ENCODE assay signal across 8 mouse cellular contexts in genomic region chrX:20705083-20705402, GRCm38 (mm10). TPM values are rescaled to one million over a fixed set of nuclear protein-coding genes. Genes with fewer than 3 reads are reported as not detected.
DNase-seq lines count a peak whose midpoint lies in the region; ATAC-seq and TF ChIP-seq lines count a peak whose summit lies in the region.

No protein-coding gene starts in this region.

- H3K27me3 ChIP-seq in kidney, postnatal 0 days (ENCODE audit: insufficient read depth, low read length) = no peaks in the 10 kb centered on the region
- no peaks in the 10 kb centered on the region for H3K27me3 ChIP-seq in embryonic facial prominence, embryonic 14.5 days (replicated peaks; ENCODE audit: control insufficient read depth, insufficient read depth, low read length)
- no peaks in the 10 kb centered on the region for H3K27me3 ChIP-seq in intestine, postnatal 0 days (replicated peaks; ENCODE audit: control insufficient read depth, insufficient read depth, low read length)
- no peaks in the 10 kb centered on the region for H3K27me3 ChIP-seq in neural tube, embryonic 12.5 days (replicated peaks)

- H3K4me3 ChIP-seq in kidney, postnatal 0 days (replicated peaks; ENCODE audit: low read depth, low read length) = peak overlapping the region; percentile 53
- H3K4me3 ChIP-seq in embryonic facial prominence, embryonic 14.5 days (ENCODE audit: low read depth, low read length) = peak overlapping the region; percentile 57
- peak overlapping the region; percentile 55; the same call in 1 of the 2 replicates for H3K4me3 ChIP-seq in intestine, postnatal 0 days (ENCODE audit: low read depth, low read length)
- peak overlapping the region; percentile 54 for H3K4me3 ChIP-seq in neural tube, embryonic 12.5 days

- DNase-seq in kidney, postnatal 0 days (ENCODE audit: low spot score) = no peak
- DNase-seq in kidney, postnatal 4 days = no peak
- no peak for DNase-seq in embryonic facial prominence, embryonic 14.5 days (ENCODE audit: low spot score)
- no peak for DNase-seq in testis, postnatal 14 days (ENCODE audit: low spot score)
- DNase-seq in cerebellum, adult 11-12 months = no peak
- DNase-seq in right cerebral cortex, adult 18-20 months = no peak

- H3K36me3 ChIP-seq in kidney, postnatal 0 days (ENCODE audit: insufficient read depth, low read length) = no peaks in the 10 kb centered on the region
- no peaks in the 10 kb centered on the region for H3K36me3 ChIP-seq in embryonic facial prominence, embryonic 14.5 days (ENCODE audit: control insufficient read depth, insufficient read depth, low read length)
- no peaks in the 10 kb centered on the region for H3K36me3 ChIP-seq in intestine, postnatal 0 days (ENCODE audit: control insufficient read depth, insufficient read depth)
- H3K36me3 ChIP-seq in neural tube, embryonic 12.5 days = no peaks in the 10 kb centered on the region

- no peak for TF ChIP-seq CTCF in kidney, postnatal 0 days (IDR thresholded peaks at IDR 0.05; ENCODE audit: low read depth)
- TF ChIP-seq CTCF in intestine, postnatal 0 days (IDR thresholded peaks at IDR 0.05; ENCODE audit: low read depth) = no peak

- no peak for ATAC-seq in kidney, postnatal 0 days (replicated peaks; ENCODE audit: low FRiP score, low read depth)
- no peak for ATAC-seq in embryonic facial prominence, embryonic 14.5 days (ENCODE audit: low read depth)
- no peak for ATAC-seq in intestine, postnatal 0 days
- ATAC-seq in neural tube, embryonic 12.5 days (ENCODE audit: low FRiP score, low read depth) = no peak

- no peak overlapping the region for H3K27ac ChIP-seq in kidney, postnatal 0 days
- peak overlapping the region; percentile 95; the same call in 1 of the 2 replicates for H3K27ac ChIP-seq in embryonic facial prominence, embryonic 14.5 days (replicated peaks; ENCODE audit: low read depth, low read length)
- H3K27ac ChIP-seq in intestine, postnatal 0 days (ENCODE audit: low read depth, low read length) = no peak overlapping the region
- H3K27ac ChIP-seq in neural tube, embryonic 12.5 days = no peak overlapping the region

- no peak overlapping the region for H3K9ac ChIP-seq in kidney, postnatal 0 days (ENCODE audit: low read depth, low read length)
- peak overlapping the region; percentile 77 for H3K9ac ChIP-seq in embryonic facial prominence, embryonic 14.5 days (ENCODE audit: low read depth, low read length)
- no peak overlapping the region for H3K9ac ChIP-seq in intestine, postnatal 0 days (ENCODE audit: low read depth, low read length)
- H3K9ac ChIP-seq in neural tube, embryonic 12.5 days = no peak overlapping the region

- H3K4me2 ChIP-seq in kidney, postnatal 0 days (ENCODE audit: low read length) = peak overlapping the region; percentile 58
- peak overlapping the region; percentile 50 for H3K4me2 ChIP-seq in embryonic facial prominence, embryonic 14.5 days (ENCODE audit: low read depth, low read length)
- peak overlapping the region; percentile 66 for H3K4me2 ChIP-seq in intestine, postnatal 0 days (replicated peaks; ENCODE audit: low read depth)
- H3K4me2 ChIP-seq in neural tube, embryonic 12.5 days (replicated peaks) = peak overlapping the region; percentile 51

- H3K9me3 ChIP-seq in kidney, postnatal 0 days (replicated peaks; ENCODE audit: low read length) = no peaks in the 10 kb centered on the region
- H3K9me3 ChIP-seq in embryonic facial prominence, embryonic 14.5 days (ENCODE audit: control insufficient read depth, low read length) = no peaks in the 10 kb centered on the region
- no peaks in the 10 kb centered on the region for H3K9me3 ChIP-seq in intestine, postnatal 0 days (ENCODE audit: control insufficient read depth)
- H3K9me3 ChIP-seq in neural tube, embryonic 12.5 days = no peaks in the 10 kb centered on the region

- WGBS in kidney, postnatal 0 days = 28% methylated on average over 3 of the region's 3 CpGs
- WGBS in embryonic facial prominence, embryonic 14.5 days = 23% methylated on average over 3 of the region's 3 CpGs
- WGBS in intestine, postnatal 0 days = 26% methylated on average over 3 of the region's 3 CpGs
- WGBS in neural tube, embryonic 12.5 days = 37% methylated on average over 3 of the region's 3 CpGs

- H3K4me1 ChIP-seq in kidney, postnatal 0 days (replicated peaks; ENCODE audit: insufficient read depth, low read length) = no peaks in the 10 kb centered on the region
- no peaks in the 10 kb centered on the region for H3K4me1 ChIP-seq in embryonic facial prominence, embryonic 14.5 days (ENCODE audit: control insufficient read depth, insufficient read depth, low read length)
- H3K4me1 ChIP-seq in intestine, postnatal 0 days (replicated peaks; ENCODE audit: control insufficient read depth, insufficient read depth, low read length) = no peaks in the 10 kb centered on the region
- no peaks in the 10 kb centered on the region for H3K4me1 ChIP-seq in neural tube, embryonic 12.5 days

RNA-seq across cellular contexts. Expression of gene Usp11, which starts 1.3 kb away (rescaled TPM):
- 16.3 and 16.4 TPM in 2 replicates for polyA plus RNA-seq in kidney, postnatal 0 days (2015; fragmentation: Nextera tagmentation; extraction: Ambion mirVana)
- 46.4 and 49.5 TPM in 2 replicates for polyA plus RNA-seq in embryonic facial prominence, embryonic 14.5 days (2014; fragmentation: Nextera tagmentation; extraction: Ambion mirVana)
- 3.8 and 4.1 TPM in 2 replicates for polyA plus RNA-seq in intestine, postnatal 0 days (2015; fragmentation: Nextera tagmentation; extraction: Ambion mirVana)
- polyA plus RNA-seq in neural tube, embryonic 12.5 days (2016; fragmentation: Nextera tagmentation; extraction: Ambion mirVana) = 81.8 and 90.1 TPM in 2 replicates

RNA-seq across cellular contexts. Expression of gene Cdk16, which starts 17.3 kb away (rescaled TPM):
- polyA plus RNA-seq in kidney, postnatal 0 days (2015; fragmentation: Nextera tagmentation; extraction: Ambion mirVana) = 78.9 and 81.6 TPM in 2 replicates
- polyA plus RNA-seq in embryonic facial prominence, embryonic 14.5 days (2014; fragmentation: Nextera tagmentation; extraction: Ambion mirVana) = 97.5 and 97.7 TPM in 2 replicates
- 50.0 and 51.6 TPM in 2 replicates for polyA plus RNA-seq in intestine, postnatal 0 days (2015; fragmentation: Nextera tagmentation; extraction: Ambion mirVana)
- 160 and 180 TPM in 2 replicates for polyA plus RNA-seq in neural tube, embryonic 12.5 days (2016; fragmentation: Nextera tagmentation; extraction: Ambion mirVana)

RNA-seq across cellular contexts. Expression of gene Uba1, which starts 46.9 kb away (rescaled TPM):
- polyA plus RNA-seq in kidney, postnatal 0 days (2015; fragmentation: Nextera tagmentation; extraction: Ambion mirVana) = 119 and 131 TPM in 2 replicates
- polyA plus RNA-seq in embryonic facial prominence, embryonic 14.5 days (2014; fragmentation: Nextera tagmentation; extraction: Ambion mirVana) = 165 and 192 TPM in 2 replicates
- 77.1 and 79.7 TPM in 2 replicates for polyA plus RNA-seq in intestine, postnatal 0 days (2015; fragmentation: Nextera tagmentation; extraction: Ambion mirVana)
- 380 and 406 TPM in 2 replicates for polyA plus RNA-seq in neural tube, embryonic 12.5 days (2016; fragmentation: Nextera tagmentation; extraction: Ambion mirVana)
